Mouse (Mus musculus): Measurements from ENCODE around the gene Lsm11. TPM values are rescaled to one million over a fixed set of nuclear protein-coding genes. Genes with fewer than 3 reads are reported as not detected.

Lsm11 gene
- total RNA-seq, 2 experiments from 2014 or later, result 11.8 to 22.8 TPM

- no peak for DNase-seq (ENCODE audit: low spot score in 2 of 2)
Measured at GRCm38 (mm10) chr11:45932771-45933170, 12.0 kb downstream of the Lsm11 start.

GRCm38 (mm10) chr11:45929541-45929940 lies 15.2 kb downstream of the Lsm11 start:
- peak in 1 of 2 experiments; percentile 18 for DNase-seq (ENCODE audit: low spot score in 2 of 2)

GRCm38 (mm10) chr11:45927456-45927855 lies 17.3 kb downstream of the Lsm11 start:
- no peak for DNase-seq (ENCODE audit: low spot score in 2 of 2)

- peak; percentile 69 to 75 for DNase-seq (ENCODE audit: low spot score in 2 of 2)
Measured at GRCm38 (mm10) chr11:45926640-45927082, 18.1 kb downstream of the Lsm11 start.

GRCm38 (mm10) chr11:45925436-45925835 lies 19.3 kb downstream of the Lsm11 start:
- DNase-seq (ENCODE audit: low spot score in 2 of 2), result no peak

- no peak for DNase-seq (ENCODE audit: low spot score in 2 of 2)
Measured at GRCm38 (mm10) chr11:45921480-45921898, 23.2 kb downstream of the Lsm11 start.

- no peak for DNase-seq (ENCODE audit: low spot score in 2 of 2)
Measured at GRCm38 (mm10) chr11:45921026-45921425, 23.7 kb downstream of the Lsm11 start.

GRCm38 (mm10) chr11:45918836-45919235 lies 25.9 kb downstream of the Lsm11 start:
- DNase-seq (ENCODE audit: low spot score in 2 of 2), result no peak

GRCm38 (mm10) chr11:45918018-45918417 lies 26.7 kb downstream of the Lsm11 start:
- no peak for DNase-seq (ENCODE audit: low spot score in 2 of 2)

- DNase-seq (ENCODE audit: low spot score in 2 of 2), result no peak
Measured at GRCm38 (mm10) chr11:45916196-45916595, 28.5 kb downstream of the Lsm11 start.

- no peak for DNase-seq (ENCODE audit: low spot score in 2 of 2)
Measured at GRCm38 (mm10) chr11:45910701-45911100, 34.0 kb downstream of the Lsm11 start.

- no peak for DNase-seq (ENCODE audit: low spot score in 2 of 2)
Measured at GRCm38 (mm10) chr11:45908894-45909293, 35.8 kb downstream of the Lsm11 start.

GRCm38 (mm10) chr11:45908070-45908469 lies 36.7 kb downstream of the Lsm11 start:
- no peak for DNase-seq (ENCODE audit: low spot score in 2 of 2)

GRCm38 (mm10) chr11:45907301-45907700 lies 37.4 kb downstream of the Lsm11 start:
- DNase-seq (ENCODE audit: low spot score in 2 of 2), result no peak

GRCm38 (mm10) chr11:45906109-45906786 lies 38.5 kb downstream of the Lsm11 start:
- no peak for DNase-seq (ENCODE audit: low spot score in 2 of 2)

GRCm38 (mm10) chr11:45900233-45901015 lies 44.3 kb downstream of the Lsm11 start:
- DNase-seq (ENCODE audit: low spot score in 2 of 2), result no peak

GRCm38 (mm10) chr11:45897392-45897791 lies 47.3 kb downstream of the Lsm11 start:
- DNase-seq (ENCODE audit: low spot score in 2 of 2), result no peak

- DNase-seq (ENCODE audit: low spot score in 2 of 2), result no peak
Measured at GRCm38 (mm10) chr11:45892861-45893360, 51.8 kb downstream of the Lsm11 start.

GRCm38 (mm10) chr11:45890423-45890822 lies 54.3 kb downstream of the Lsm11 start:
- no peak for DNase-seq (ENCODE audit: low spot score in 2 of 2)

- DNase-seq (ENCODE audit: low spot score in 2 of 2), result no peak
Measured at GRCm38 (mm10) chr11:45889981-45890380, 54.8 kb downstream of the Lsm11 start.

GRCm38 (mm10) chr11:45888471-45889030 lies 56.2 kb downstream of the Lsm11 start:
- DNase-seq (ENCODE audit: low spot score in 2 of 2), result no peak

GRCm38 (mm10) chr11:45886596-45886995 lies 58.1 kb downstream of the Lsm11 start:
- no peak for DNase-seq (ENCODE audit: low spot score in 2 of 2)

Data from adrenal gland, adult 18-20 months (tissue).